Mouse (Mus musculus): ENCODE measurements around the gene Gm2a.
"Not testable (repeated sequence)": the region's sequence is repeated elsewhere in the genome, so short reads cannot be mapped to it uniquely, and the experiment has no call there.

Gm2a gene

GRCm38 (mm10) chr11:55098189-55098915 is 437 bp downstream of the Gm2a start:
- no peak for DNase-seq

- no peak for DNase-seq
Observed at GRCm38 (mm10) chr11:55099019-55099771, 1.3 kb downstream of the Gm2a start.

- DNase-seq: no peak
Observed at GRCm38 (mm10) chr11:55099868-55100267, 2.0 kb downstream of the Gm2a start.

GRCm38 (mm10) chr11:55102015-55102414 is 4.1 kb downstream of the Gm2a start:
- no peak for DNase-seq

GRCm38 (mm10) chr11:55103229-55103628 is 5.3 kb downstream of the Gm2a start:
- no peak for DNase-seq

GRCm38 (mm10) chr11:55105389-55105788 is 7.5 kb downstream of the Gm2a start:
- DNase-seq: no peak

GRCm38 (mm10) chr11:55106636-55107035 is 8.7 kb downstream of the Gm2a start:
- DNase-seq: no peak

GRCm38 (mm10) chr11:55109521-55110300 is 11.8 kb downstream of the Gm2a start:
- DNase-seq: no peak

GRCm38 (mm10) chr11:55110566-55111169 is 12.8 kb downstream of the Gm2a start:
- DNase-seq: no peak

- peak; percentile 38 for DNase-seq
Observed at GRCm38 (mm10) chr11:55113209-55113860, 15.4 kb downstream of the Gm2a start.

GRCm38 (mm10) chr11:55113861-55114250 is 15.9 kb downstream of the Gm2a start:
- not testable (repeated sequence) for DNase-seq

- no peak for DNase-seq
Observed at GRCm38 (mm10) chr11:55114291-55114690, 16.4 kb downstream of the Gm2a start.

- no peak for DNase-seq
Observed at GRCm38 (mm10) chr11:55116004-55116403, 18.1 kb downstream of the Gm2a start.

- no peak for DNase-seq
Observed at GRCm38 (mm10) chr11:55117031-55117430, 19.1 kb downstream of the Gm2a start.

- DNase-seq: no peak
Observed at GRCm38 (mm10) chr11:55120279-55120678, 22.4 kb downstream of the Gm2a start.

- DNase-seq: peak; percentile 22
Observed at GRCm38 (mm10) chr11:55120821-55121271, 22.9 kb downstream of the Gm2a start.

- DNase-seq: no peak
Observed at GRCm38 (mm10) chr11:55121430-55121829, 23.5 kb downstream of the Gm2a start.

- DNase-seq: no peak
Observed at GRCm38 (mm10) chr11:55126663-55127062, 28.7 kb downstream of the Gm2a start.

GRCm38 (mm10) chr11:55127937-55128336 is 30.0 kb downstream of the Gm2a start:
- DNase-seq: no peak

GRCm38 (mm10) chr11:55128411-55128810 is 30.5 kb downstream of the Gm2a start:
- no peak for DNase-seq

GRCm38 (mm10) chr11:55131077-55131742 is 33.3 kb downstream of the Gm2a start:
- peak; percentile 61 for DNase-seq

- DNase-seq: no peak
Observed at GRCm38 (mm10) chr11:55131946-55132345, 34.0 kb downstream of the Gm2a start.
